Mouse (Mus musculus) cerebellum, adult 2 months (tissue): Measurements from ENCODE around the gene Dip2a. TPM values are rescaled to one million over a fixed set of nuclear protein-coding genes. Genes with fewer than 3 reads are reported as not detected.

Experiments
- DNase-seq, 2 experiments: peaks; one replicate each; pipeline ENCODE4 v3.0.0; 2021
- H3K27ac ChIP-seq: fragments of 200-500 bp; 2 replicates; pipeline ENCODE4 v1.5.1; 2012; ENCODE audit warnings: low read length, control low read depth, inconsistent platforms; ENCODE audit not compliant: insufficient read depth
- H3K27me3 ChIP-seq: fragments of 200-500 bp; 2 replicates; pipeline ENCODE4 v1.6.1; 2012; ENCODE audit warnings: inconsistent platforms, mild to moderate bottlenecking, low read length, moderate library complexity; ENCODE audit not compliant: control insufficient read depth, insufficient read depth
- H3K4me1 ChIP-seq: fragments of 200-500 bp; 2 replicates; pipeline ENCODE4 v1.6.1; 2011; ENCODE audit warnings: low read length; ENCODE audit not compliant: control insufficient read depth, insufficient read depth
- H3K4me3 ChIP-seq: fragments of 200-500 bp; replicated peaks from 2 replicates; pipeline ENCODE3; 2011; ENCODE audit warnings: mild to moderate bottlenecking, low read depth, low read length, control low read depth; ENCODE audit not compliant: insufficient read depth
- CTCF ChIP-seq: fragments of 200-500 bp; IDR thresholded peaks from 2 replicates; pipeline ENCODE4 v1.5.1; 2011; ENCODE audit warnings: low read depth, mild to moderate bottlenecking, control low read depth, low read length, moderate library complexity, borderline replicate concordance; ENCODE audit not compliant: insufficient read depth
- POLR2A ChIP-seq: fragments of 200-500 bp; IDR thresholded peaks from 2 replicates; pipeline ENCODE4 v1.6.1; 2011; ENCODE audit warnings: low read length, control low read depth, borderline replicate concordance; ENCODE audit not compliant: insufficient read depth
- WGBS: fragments of 180-500 bp; shearing (Covaris S2); methylation state at CpG from one replicate; pipeline ENCODE4 v1.1.7; 2018; 5-methylcytosine and 5-hydroxymethylcytosine counted together
- polyA plus RNA-seq: library from polyadenylated mRNA; depleted of rRNA; stranded (reverse); fragments of >200 nt; gene quantifications from 2 replicates; pipeline ENCODE4 v1.2.3, GENCODE M21; 2012; rRNA removed

Gene Dip2a
- 68.2 and 80.4 TPM in 2 replicates for polyA plus RNA-seq

DNA sequence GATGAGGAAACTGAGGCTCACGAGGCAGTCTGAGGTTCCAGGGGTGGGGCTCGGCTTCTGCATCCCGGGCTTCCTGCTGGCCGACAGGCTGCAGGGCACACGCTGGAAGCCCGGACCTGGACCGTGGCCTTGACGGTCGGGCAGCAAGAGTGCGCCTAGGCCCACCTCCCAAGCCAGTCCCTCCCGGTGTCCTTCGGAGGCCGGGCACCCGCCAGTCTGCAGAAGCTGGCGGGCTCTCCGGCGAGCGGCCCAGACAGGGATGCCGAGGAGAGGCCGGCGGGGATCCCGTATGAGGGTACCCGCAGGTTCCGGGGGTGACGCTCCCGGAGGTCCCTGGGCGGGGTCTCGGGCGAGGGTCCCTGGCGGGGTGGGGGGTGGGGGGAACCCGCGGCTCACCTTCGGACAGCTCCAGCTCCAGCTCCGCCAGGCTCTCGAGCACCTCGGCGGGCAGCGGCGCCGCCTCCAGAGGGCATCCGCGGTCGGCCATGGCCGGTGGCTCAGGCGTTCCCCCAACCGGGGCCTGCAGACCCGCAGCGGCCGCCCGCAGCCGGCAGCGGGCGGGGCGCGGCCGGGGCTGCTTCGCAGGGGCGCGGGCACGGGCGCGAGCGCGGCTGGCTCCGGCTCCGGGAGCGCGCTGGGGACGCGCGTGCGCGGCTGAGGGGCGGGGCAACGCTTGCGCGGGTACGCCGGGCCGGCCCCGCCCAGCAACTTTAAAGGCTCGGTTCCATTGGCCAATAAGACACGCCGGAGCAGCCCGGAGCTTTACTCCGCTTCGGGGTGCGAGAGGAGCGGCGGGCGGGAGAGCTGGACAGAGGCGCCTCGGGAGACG, at the start of gene Dip2a:
Dip2a (minus strand) TSS at position 581 of the 829 bp plus-strand sequence.
- H3K4me3 ChIP-seq: peak within 1 kb of the TSS; percentile 98
- WGBS: under 1% methylated on average over 84 of the region's 94 CpGs
- no peaks in the 10 kb centered on the region; the same call in 1 of the 2 replicates for H3K4me1 ChIP-seq
- peak; percentile 96 for DNase-seq
- peak within 1 kb of the TSS; percentile 73 for H3K27ac ChIP-seq
- TF ChIP-seq CTCF (no peak), POLR2A (peak; percentile 71)
- no peaks in the 10 kb centered on the region for H3K27me3 ChIP-seq

DNA sequence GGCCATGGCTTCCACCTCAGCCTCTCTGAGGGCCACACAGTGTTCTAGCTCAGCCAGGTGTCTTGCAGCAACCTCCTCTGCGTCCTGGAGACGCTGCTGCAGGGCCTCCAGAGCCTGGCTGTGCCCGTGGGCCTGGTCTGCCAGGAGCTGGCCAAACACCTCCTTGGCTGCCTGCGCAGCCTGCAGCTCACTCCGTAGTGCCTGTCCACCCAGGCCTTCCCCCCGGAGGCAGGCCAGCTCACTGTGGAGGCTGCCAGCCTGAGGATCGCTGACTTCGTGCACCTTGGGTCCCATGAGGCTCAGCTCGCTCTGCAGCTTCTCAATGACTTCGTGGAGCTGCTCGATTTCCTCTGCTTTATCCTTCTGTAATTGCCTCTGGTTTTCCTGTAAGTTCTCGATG, 47.5 kb upstream of the Dip2a start:
- no peak for DNase-seq
- H3K4me1 ChIP-seq: no peaks in the 10 kb centered on the region
- TF ChIP-seq POLR2A (no peak), CTCF (no peak)
- WGBS: 90% methylated on average over 12 of the region's 12 CpGs
- H3K27ac ChIP-seq: no peak overlapping the region
- H3K27me3 ChIP-seq: no peaks in the 10 kb centered on the region
- H3K4me3 ChIP-seq: no peak overlapping the region

DNA sequence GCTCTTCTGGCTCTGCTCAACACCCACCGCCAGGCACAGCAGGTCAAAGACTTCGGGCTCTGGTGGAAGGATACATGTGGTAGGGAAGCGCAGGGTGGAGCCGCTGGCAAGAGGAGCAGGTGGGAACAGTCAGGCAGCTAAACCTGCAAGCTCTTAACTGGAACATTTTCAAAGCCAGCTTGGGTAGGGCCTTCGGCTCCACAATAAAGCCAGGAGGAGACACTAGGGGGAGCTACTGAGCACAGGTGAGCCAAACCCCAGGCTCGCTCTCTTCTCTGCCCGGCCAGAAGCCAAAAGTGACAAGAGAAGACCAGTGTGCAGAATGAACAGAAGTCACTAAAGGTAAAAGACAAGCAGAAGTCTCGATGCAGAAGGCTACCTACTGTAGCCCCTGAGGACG, 46.7 kb upstream of the Dip2a start:
- Histone ChIP-seq H3K4me3 (no peak overlapping the region), H3K27ac (no peak overlapping the region), H3K4me1 (no peaks in the 10 kb centered on the region), H3K27me3 (no peaks in the 10 kb centered on the region)
- peak; percentile 48 to 62 for DNase-seq
- WGBS: 76% methylated on average over 9 of the region's 9 CpGs
- TF ChIP-seq POLR2A (no peak), CTCF (peak; percentile 72)

DNA sequence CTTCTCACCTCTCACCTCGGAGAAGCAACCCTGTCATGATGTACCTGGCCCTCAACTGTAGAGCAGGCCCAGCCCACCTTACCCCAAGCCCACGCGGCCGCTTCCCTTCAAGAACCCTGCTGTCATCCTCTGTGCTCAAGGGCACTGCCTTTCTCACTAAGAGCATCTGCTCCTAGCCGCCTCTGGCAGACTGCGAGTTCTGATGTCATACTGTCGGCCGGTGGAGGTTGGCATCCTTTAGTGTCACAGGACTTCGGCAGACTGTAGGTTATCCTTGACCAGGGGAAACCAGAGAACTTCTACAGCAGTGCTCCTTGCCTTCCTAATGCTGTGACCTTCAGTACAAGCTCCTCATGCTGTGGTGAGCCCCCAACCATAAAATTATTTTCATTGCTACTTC, 46.1 kb upstream of the Dip2a start:
- Histone ChIP-seq H3K27ac (no peak overlapping the region), H3K4me1 (no peaks in the 10 kb centered on the region), H3K4me3 (no peak overlapping the region), H3K27me3 (no peaks in the 10 kb centered on the region)
- no peak for TF ChIP-seq CTCF
- no peak for TF ChIP-seq POLR2A
- 75% methylated on average over 9 of the region's 9 CpGs for WGBS
- DNase-seq: peak; percentile 26 to 33

DNA sequence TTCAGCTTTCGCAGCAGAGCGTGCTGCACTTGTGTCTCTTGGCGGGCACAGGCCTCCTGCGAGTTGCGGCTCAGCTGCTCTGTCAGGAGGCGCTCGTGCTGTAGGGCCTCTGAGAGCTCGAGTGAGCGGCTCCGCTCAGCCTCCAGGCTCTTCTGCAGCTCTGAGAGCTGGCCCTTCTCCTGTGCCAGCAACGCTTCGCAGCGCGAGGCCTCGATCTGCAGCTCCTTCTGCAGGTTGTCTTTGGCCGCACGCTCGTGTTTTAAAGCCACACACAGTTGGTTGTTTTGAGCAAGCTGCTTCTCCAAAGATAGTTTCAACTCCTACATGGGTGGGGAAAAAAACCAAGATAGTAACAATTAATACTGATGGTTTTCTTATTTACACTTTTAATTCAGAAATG, 29.9 kb upstream of the Dip2a start:
- Histone ChIP-seq H3K27me3 (no peaks in the 10 kb centered on the region), H3K27ac (no peak overlapping the region), H3K4me3 (no peak overlapping the region), H3K4me1 (no peaks in the 10 kb centered on the region)
- DNase-seq: no peak
- WGBS: 87% methylated on average over 18 of the region's 18 CpGs
- TF ChIP-seq POLR2A: no peak
- TF ChIP-seq CTCF: no peak

DNA sequence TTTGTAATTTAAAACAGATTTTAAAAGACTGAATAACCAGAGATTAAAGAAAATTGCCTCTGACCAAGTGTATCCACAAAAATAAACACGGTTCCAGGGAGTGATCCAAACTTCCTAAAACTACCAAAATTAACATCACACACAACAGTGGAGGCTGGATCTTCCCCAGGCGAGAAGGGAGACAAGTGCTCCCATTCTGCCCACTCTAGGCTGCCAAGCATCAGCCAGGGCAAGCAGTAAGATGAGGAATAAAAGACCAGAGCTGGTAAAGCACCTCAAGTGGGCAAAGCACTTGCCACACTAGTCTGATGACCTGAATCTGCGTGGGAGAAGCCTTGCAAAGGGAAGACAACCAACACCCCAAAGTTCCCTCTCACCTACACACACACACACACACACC, 26.6 kb upstream of the Dip2a start:
- H3K4me1 ChIP-seq: no peaks in the 10 kb centered on the region
- WGBS: 83% methylated on average over 3 of the region's 3 CpGs
- H3K4me3 ChIP-seq: no peak overlapping the region
- no peaks in the 10 kb centered on the region for H3K27me3 ChIP-seq
- H3K27ac ChIP-seq: no peak overlapping the region
- no peak for DNase-seq
- TF ChIP-seq CTCF (no peak), POLR2A (no peak)

DNA sequence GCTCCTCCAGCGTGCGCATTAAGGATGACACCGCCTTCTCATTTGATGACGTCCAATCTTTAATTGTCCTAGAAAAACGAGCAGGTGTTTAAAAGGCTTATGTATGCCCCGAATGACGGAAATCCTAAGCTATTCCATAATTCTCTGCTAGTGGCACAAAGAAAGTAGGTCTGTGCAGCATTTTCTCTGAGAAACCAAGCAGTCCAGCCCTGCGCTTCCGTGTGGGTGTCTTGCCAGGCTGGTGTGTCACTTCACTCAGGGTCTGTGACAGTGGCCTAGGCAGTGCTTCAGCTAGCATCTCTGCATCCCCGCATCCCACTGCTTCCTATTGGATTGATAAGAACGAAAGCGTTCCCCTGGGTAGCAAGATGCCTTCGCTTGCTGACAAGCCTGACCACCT, 23.7 kb upstream of the Dip2a start:
- H3K27ac ChIP-seq: no peak overlapping the region
- WGBS: 93% methylated on average over 13 of the region's 13 CpGs
- no peak for DNase-seq
- no peaks in the 10 kb centered on the region for H3K4me1 ChIP-seq
- H3K27me3 ChIP-seq: no peaks in the 10 kb centered on the region
- TF ChIP-seq POLR2A: no peak
- TF ChIP-seq CTCF: no peak
- H3K4me3 ChIP-seq: no peak overlapping the region

DNA sequence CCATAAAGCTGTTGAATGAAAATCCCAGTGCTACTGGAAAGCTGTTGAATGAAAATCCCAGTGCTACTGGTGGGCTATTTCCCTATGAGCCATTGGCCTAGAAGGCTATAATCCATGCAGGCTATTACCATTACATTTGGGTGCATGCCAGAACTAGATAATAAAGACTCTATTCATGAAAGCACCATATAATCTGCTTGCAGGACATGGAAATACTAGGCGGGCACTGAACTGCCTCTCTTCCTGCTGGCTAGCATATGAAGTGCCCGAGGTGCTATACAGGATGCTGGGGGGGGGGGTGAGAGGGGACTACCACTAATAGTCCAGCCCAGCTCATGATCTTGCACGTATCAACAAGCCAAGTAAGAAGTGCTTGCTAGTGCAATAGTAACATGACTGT, 18.1 kb upstream of the Dip2a start:
- no peak for TF ChIP-seq POLR2A
- TF ChIP-seq CTCF: no peak
- no peak overlapping the region for H3K4me3 ChIP-seq
- 13% methylated on average over 3 of the region's 3 CpGs for WGBS
- no peaks in the 10 kb centered on the region for H3K4me1 ChIP-seq
- H3K27ac ChIP-seq: no peak overlapping the region
- no peaks in the 10 kb centered on the region for H3K27me3 ChIP-seq
- DNase-seq: no peak
